Mouse (Mus musculus) liver, postnatal 0 days (tissue): ENCODE results near the gene Gpr161. TPM values are rescaled to one million over a fixed set of nuclear protein-coding genes. Genes with fewer than 3 reads are reported as not detected.

Experiments used
- ATAC-seq: fragments of 200-750 bp; cut with Nextera tagmentation; 2 replicates; pipeline ENCODE4 v1.8.0; 2017; ENCODE audit warnings: mild to moderate bottlenecking, moderate library complexity
- DNase-seq: peaks from one replicate; pipeline ENCODE4 v3.0.0-alpha.2; 2016
- H3K27ac ChIP-seq: fragments of 300-500 bp; sonication (generic); 2 replicates; pipeline ENCODE4 v1.5.1; 2014; ENCODE audit warnings: antibody characterized with exemption, moderate library complexity, mild to moderate bottlenecking, low read depth
- H3K27me3 ChIP-seq: fragments of 300-500 bp; sonication (generic); 2 replicates; pipeline ENCODE4 v1.6.1; 2014; ENCODE audit warnings: low read length, control low read depth, mixed read lengths; ENCODE audit not compliant: insufficient read depth
- H3K36me3 ChIP-seq: fragments of 300-500 bp; sonication (generic); replicated peaks from 2 replicates; pipeline ENCODE4 v1.6.1; 2014; ENCODE audit warnings: mild to moderate bottlenecking, control low read depth, low read length, moderate library complexity, mixed read lengths; ENCODE audit not compliant: insufficient read depth
- H3K4me1 ChIP-seq: fragments of 300-500 bp; sonication (generic); 2 replicates; pipeline ENCODE4 v1.6.1; 2014; ENCODE audit warnings: antibody characterized with exemption, mild to moderate bottlenecking, control low read depth; ENCODE audit not compliant: insufficient read depth
- H3K4me2 ChIP-seq: fragments of 300-500 bp; sonication (generic); 2 replicates; pipeline ENCODE4 v1.6.1; 2014; ENCODE audit warnings: low read depth, mild to moderate bottlenecking, low read length, moderate library complexity, mixed read lengths
- H3K4me3 ChIP-seq: fragments of 300-500 bp; sonication (generic); 2 replicates; pipeline ENCODE4 v1.5.1; 2014; ENCODE audit warnings: low read depth, low read length
- H3K9ac ChIP-seq: fragments of 300-500 bp; sonication (generic); replicated peaks from 2 replicates; pipeline ENCODE4 v1.6.1; 2014; ENCODE audit warnings: mild to moderate bottlenecking, moderate library complexity
- H3K9me3 ChIP-seq: fragments of 300-500 bp; sonication (generic); 2 replicates; pipeline ENCODE4 v1.6.1; 2016; ENCODE audit warnings: mild to moderate bottlenecking, control low read depth, low read length, mixed read lengths
- CTCF ChIP-seq: sonication (generic); IDR thresholded peaks from 2 replicates; pipeline ENCODE4 v1.5.1; 2016; ENCODE audit warnings: antibody characterized with exemption, low read depth
- EP300 ChIP-seq: IDR thresholded peaks from 2 replicates; pipeline ENCODE4 v1.6.1; 2016; ENCODE audit warnings: antibody characterized with exemption, low read depth, mild to moderate bottlenecking
- WGBS: fragments of 180-500 bp; shearing (Covaris S2); extraction: QIAGEN DNeasy Blood & Tissue Kit; methylation state at CpG from one replicate; pipeline ENCODE4 v1.1.7; 2014; ENCODE audit not compliant: insufficient replicate concordance; 5-methylcytosine and 5-hydroxymethylcytosine counted together
- polyA plus RNA-seq: library from polyadenylated mRNA; unstranded; fragments of >200 nt; fragmentation: Nextera tagmentation; extraction: Ambion mirVana; gene quantifications from 2 replicates; pipeline ENCODE4 v1.2.1, GENCODE M21; 2015

The Gpr161 gene
- polyA plus RNA-seq, 1 experiment from 2014 or later = 0.07 TPM

DNA sequence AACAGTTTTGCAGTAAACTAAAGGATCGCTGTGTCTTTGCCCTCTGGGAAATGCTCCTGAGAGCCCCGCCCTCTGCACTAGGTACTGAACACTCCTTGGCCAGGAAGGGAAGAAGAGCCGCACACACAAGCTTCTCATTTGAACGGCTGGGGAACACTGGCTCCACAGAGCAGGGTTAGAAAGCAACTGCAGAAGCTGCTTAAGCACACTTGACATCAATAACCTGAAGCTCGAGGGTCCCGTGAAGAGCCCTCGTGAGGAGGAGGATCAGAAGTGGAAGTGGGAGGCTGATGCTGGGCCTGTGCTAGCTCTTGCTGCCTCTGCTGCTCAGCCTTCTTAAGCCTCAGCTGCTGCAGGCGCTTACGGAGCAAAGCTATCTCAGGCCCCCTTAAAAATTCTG lies 78.2 kb downstream of the Gpr161 start:
- DNase-seq = no peak
- Histone ChIP-seq H3K9ac (no peak overlapping the region), H3K4me3 (no peak overlapping the region), H3K27ac (no peak overlapping the region), H3K4me1 (no peaks in the 10 kb centered on the region), H3K36me3 (peaks cover 3% of the 10 kb centered on the region; the same call in 1 of the 2 replicates), H3K4me2 (no peak overlapping the region), H3K27me3 (no peaks in the 10 kb centered on the region), H3K9me3 (no peaks in the 10 kb centered on the region)
- ATAC-seq = no peak
- 83% methylated on average over 9 of the region's 9 CpGs for WGBS
- no peak for TF ChIP-seq CTCF
- TF ChIP-seq EP300 = no peak

Other genes starting within 250 kb of the Gpr161 start
- gene Tbx19, start 135.0 kb upstream of the Gpr161 start, polyA plus RNA-seq = 0.04 and 0.06 TPM in 2 replicates
- gene Sft2d2, start 101.4 kb upstream of the Gpr161 start, polyA plus RNA-seq = 7.8 and 8.8 TPM in 2 replicates
- gene Tiprl, start 58.8 kb upstream of the Gpr161 start, polyA plus RNA-seq = 41.3 and 41.4 TPM in 2 replicates
- gene Dcaf6, start 164.7 kb downstream of the Gpr161 start, polyA plus RNA-seq = 17.0 and 17.4 TPM in 2 replicates
- 858 and 927 TPM in 2 replicates for gene Mpc2, start 164.8 kb downstream of the Gpr161 start, polyA plus RNA-seq
- gene Adcy10, start 189.4 kb downstream of the Gpr161 start, polyA plus RNA-seq = 0.08 and 0.19 TPM in 2 replicates